Mouse (Mus musculus): ENCODE results near the gene Nedd4.
A peak's percentile ranks its signal among the peaks of the same experiment; 100 is the strongest.
"Not testable (repeated sequence)": the region's sequence is repeated elsewhere in the genome, so short reads cannot be mapped to it uniquely, and the experiment has no call there.

Nedd4 gene

GRCm38 (mm10) chr9:72652961-72653360 is 9.2 kb upstream of the Nedd4 start:
- no peak for DNase-seq (ENCODE audit: low read depth, low spot score)

- no peak for DNase-seq (ENCODE audit: low read depth, low spot score)
Measured at GRCm38 (mm10) chr9:72653533-72653932, 8.6 kb upstream of the Nedd4 start.

GRCm38 (mm10) chr9:72654593-72655242 is 7.4 kb upstream of the Nedd4 start:
- peak; percentile 39 for DNase-seq (ENCODE audit: low read depth, low spot score)

- no peak for DNase-seq (ENCODE audit: low read depth, low spot score)
Measured at GRCm38 (mm10) chr9:72655602-72656001, 6.5 kb upstream of the Nedd4 start.

- DNase-seq (ENCODE audit: low read depth, low spot score), result no peak
Measured at GRCm38 (mm10) chr9:72656491-72656890, 5.7 kb upstream of the Nedd4 start.

- no peak for DNase-seq (ENCODE audit: low read depth, low spot score)
Measured at GRCm38 (mm10) chr9:72656940-72657339, 5.2 kb upstream of the Nedd4 start.

GRCm38 (mm10) chr9:72657694-72658093 is 4.5 kb upstream of the Nedd4 start:
- DNase-seq (ENCODE audit: low read depth, low spot score), result no peak

- DNase-seq (ENCODE audit: low read depth, low spot score), result peak; percentile 90
Measured at GRCm38 (mm10) chr9:72660139-72660538, 2.0 kb upstream of the Nedd4 start.

GRCm38 (mm10) chr9:72660911-72661310 is 1.2 kb upstream of the Nedd4 start:
- DNase-seq (ENCODE audit: low read depth, low spot score), result no peak

- no peak for DNase-seq (ENCODE audit: low read depth, low spot score)
Measured at GRCm38 (mm10) chr9:72661561-72661894, 618 bp upstream of the Nedd4 start.

GRCm38 (mm10) chr9:72662691-72663533 is 766 bp downstream of the Nedd4 start:
- DNase-seq (ENCODE audit: low read depth, low spot score), result peak; percentile 25

- DNase-seq (ENCODE audit: low read depth, low spot score), result no peak
Measured at GRCm38 (mm10) chr9:72663534-72663918, 1.4 kb downstream of the Nedd4 start.

GRCm38 (mm10) chr9:72664409-72665351 is 2.5 kb downstream of the Nedd4 start:
- DNase-seq (ENCODE audit: low read depth, low spot score), result no peak

GRCm38 (mm10) chr9:72665517-72665916 is 3.4 kb downstream of the Nedd4 start:
- no peak for DNase-seq (ENCODE audit: low read depth, low spot score)

- DNase-seq (ENCODE audit: low read depth, low spot score), result not testable (repeated sequence)
Measured at GRCm38 (mm10) chr9:72666352-72667021, 4.3 kb downstream of the Nedd4 start.

- DNase-seq (ENCODE audit: low read depth, low spot score), result no peak
Measured at GRCm38 (mm10) chr9:72667126-72667525, 5.0 kb downstream of the Nedd4 start.

- no peak for DNase-seq (ENCODE audit: low read depth, low spot score)
Measured at GRCm38 (mm10) chr9:72669383-72669782, 7.2 kb downstream of the Nedd4 start.

GRCm38 (mm10) chr9:72672361-72672760 is 10.2 kb downstream of the Nedd4 start:
- DNase-seq (ENCODE audit: low read depth, low spot score), result peak; percentile 60

GRCm38 (mm10) chr9:72674957-72675744 is 13.0 kb downstream of the Nedd4 start:
- no peak for DNase-seq (ENCODE audit: low read depth, low spot score)

- DNase-seq (ENCODE audit: low read depth, low spot score), result no peak
Measured at GRCm38 (mm10) chr9:72675745-72676200, 13.6 kb downstream of the Nedd4 start.

- no peak for DNase-seq (ENCODE audit: low read depth, low spot score)
Measured at GRCm38 (mm10) chr9:72677659-72678058, 15.5 kb downstream of the Nedd4 start.

Data from CD4-positive helper T cell, adult 2 months (primary cell).